Mouse (Mus musculus) frontal cortex, adult 2 months (tissue): ENCODE measurements at regions not wholly inside any gene's neighbourhood (a gene's known extent, or its start where the extent isn't known, plus 50 kb on each side); places are given as distances from the start of the nearest gene placed in this dataset.

Experiments
- DNase-seq, 2 experiments: peaks; one replicate each; pipeline ENCODE4 v3.0.0; 2022; ENCODE audit warnings: low spot score in 1 of 2; ENCODE audit errors: extremely low spot score in 1 of 2

- no peak for DNase-seq
These were observed 145.8 kb upstream of the Tut7 start for GRCm38 (mm10) chr13:59968584-59969240.

- DNase-seq: no peak
These were observed 143.7 kb upstream of the Tut7 start for GRCm38 (mm10) chr13:59966535-59967255.

GRCm38 (mm10) chr13:59964981-59965380, 142.0 kb upstream of the Tut7 start:
- no peak for DNase-seq

- no peak for DNase-seq
These were observed 140.0 kb upstream of the Tut7 start for GRCm38 (mm10) chr13:59962676-59963664.

- DNase-seq: no peak
These were observed 133.5 kb upstream of the Tut7 start for GRCm38 (mm10) chr13:59956441-59956840.

GRCm38 (mm10) chr13:59952809-59953208, 129.9 kb upstream of the Tut7 start:
- peak in 1 of 2 experiments; percentile 15 for DNase-seq

- no peak for DNase-seq
These were observed 129.2 kb upstream of the Tut7 start for GRCm38 (mm10) chr13:59952116-59952515.

- no peak for DNase-seq
These were observed 127.3 kb upstream of the Tut7 start for GRCm38 (mm10) chr13:59950281-59950680.

GRCm38 (mm10) chr13:59949471-59949870, 126.5 kb upstream of the Tut7 start:
- DNase-seq: no peak

- no peak for DNase-seq
These were observed 125.7 kb upstream of the Tut7 start for GRCm38 (mm10) chr13:59948496-59949138.

- DNase-seq: no peak
These were observed 124.5 kb upstream of the Tut7 start for GRCm38 (mm10) chr13:59947461-59947860.

- no peak for DNase-seq
These were observed 123.6 kb upstream of the Tut7 start for GRCm38 (mm10) chr13:59946509-59946908.

- no peak for DNase-seq
These were observed 122.7 kb upstream of the Tut7 start for GRCm38 (mm10) chr13:59945631-59946030.

GRCm38 (mm10) chr13:59943602-59944140, 120.7 kb upstream of the Tut7 start:
- DNase-seq: no peak

GRCm38 (mm10) chr13:59943020-59943419, 120.1 kb upstream of the Tut7 start:
- DNase-seq: no peak

- no peak for DNase-seq
These were observed 118.6 kb upstream of the Tut7 start for GRCm38 (mm10) chr13:59941519-59941918.

GRCm38 (mm10) chr13:59940414-59941205, 117.7 kb upstream of the Tut7 start:
- no peak for DNase-seq

- DNase-seq: no peak
These were observed 116.9 kb upstream of the Tut7 start for GRCm38 (mm10) chr13:59939886-59940285.

- no peak for DNase-seq
These were observed 114.2 kb upstream of the Tut7 start for GRCm38 (mm10) chr13:59937147-59937546.
